Mouse (Mus musculus) myocyte (in vitro differentiated cells): ENCODE measurements around the gene Hpcal1.

Experiments
- MYOD1 ChIP-seq, 3 experiments: IDR thresholded peaks; one replicate each; pipeline ENCODE4 v1.6.1; 2011; ENCODE audit warnings: control low read depth in 2 of 3, low read depth in 2 of 3, mild to moderate bottlenecking in 2 of 3, moderate library complexity in 1 of 3; ENCODE audit not compliant: insufficient read length in 2 of 3, control insufficient read depth in 1 of 3
- MYOG ChIP-seq, 3 experiments: IDR thresholded peaks; one replicate each; pipeline ENCODE4 v1.6.1; 2011; ENCODE audit warnings: control low read depth in 2 of 3, low read depth in 2 of 3, mild to moderate bottlenecking in 2 of 3; ENCODE audit not compliant: insufficient read length in 2 of 3, control insufficient read depth in 1 of 3, insufficient read depth in 1 of 3
- POLR2A ChIP-seq: IDR thresholded peaks from one replicate; pipeline ENCODE4 v1.6.1; 2011; ENCODE audit warnings: low read depth, mild to moderate bottlenecking, control low read depth, moderate library complexity; ENCODE audit not compliant: insufficient read length
- POLR2AphosphoS2 ChIP-seq: IDR thresholded peaks from one replicate; pipeline ENCODE4 v1.6.1; 2011; ENCODE audit warnings: low read depth, control low read depth; ENCODE audit not compliant: insufficient read length
- TCF12 ChIP-seq: IDR thresholded peaks from one replicate; pipeline ENCODE4 v1.6.1; 2011; ENCODE audit warnings: mild to moderate bottlenecking, control low read depth; ENCODE audit not compliant: poor library complexity, insufficient read depth, severe bottlenecking
- USF1 ChIP-seq: IDR thresholded peaks from one replicate; pipeline ENCODE4 v1.6.1; 2011; ENCODE audit warnings: low read depth, mild to moderate bottlenecking, control low read depth, moderate library complexity

- TF ChIP-seq MYOG (IDR thresholded peaks at IDR 0.05; ENCODE audit: control insufficient read depth in 1 of 3, insufficient read depth in 1 of 3, insufficient read length in 2 of 3, low read depth in 2 of 3) (no peak), POLR2A (no peak), MYOD1 (IDR thresholded peaks at IDR 0.05; ENCODE audit: control insufficient read depth in 1 of 3, insufficient read length in 2 of 3, low read depth in 2 of 3) (no peak), TCF12 (no peak), USF1 (no peak), POLR2AphosphoS2 (no peak)
Measured at GRCm38 (mm10) chr12:17756891-17757290, 66.2 kb downstream of the Hpcal1 start.
